Mouse (Mus musculus) C2C12 (cell line): Measurements from ENCODE around the gene Rnpc3.

ENCODE experiments used
- CEBPB ChIP-seq: IDR thresholded peaks from one replicate; pipeline ENCODE4 v1.6.1; 2011; ENCODE audit warnings: low read depth, mild to moderate bottlenecking, control low read depth, moderate library complexity
- CTCF ChIP-seq: IDR thresholded peaks from one replicate; pipeline ENCODE4 v1.5.1; 2011; ENCODE audit not compliant: control insufficient read depth, insufficient read depth, insufficient read length
- MAX ChIP-seq: IDR thresholded peaks from one replicate; pipeline ENCODE4 v1.6.1; 2011; ENCODE audit warnings: mild to moderate bottlenecking, control low read depth

GRCm38 (mm10) chr3:113631611-113632010, 1.7 kb upstream of the Rnpc3 start:
- TF ChIP-seq CTCF (no peak), CEBPB (no peak), MAX (no peak)
